Mouse (Mus musculus) neural tube, embryonic 11.5 days (tissue): Measurements from ENCODE around the gene Hephl1. TPM values are rescaled to one million over a fixed set of nuclear protein-coding genes. Genes with fewer than 3 reads are reported as not detected.

Source experiments
- ATAC-seq: fragments of 200-750 bp; cut with Nextera tagmentation; 2 replicates; pipeline ENCODE4 v1.8.0; 2017; ENCODE audit warnings: moderate number of reproducible peaks, mild to moderate bottlenecking, moderate TSS enrichment, moderate library complexity; ENCODE audit not compliant: insufficient read depth, low FRiP score, low TSS enrichment
- DNase-seq: peaks from one replicate; pipeline ENCODE4 v3.0.0-alpha.2; 2015; ENCODE audit warnings: low spot score
- H3K27ac ChIP-seq: fragments of 300-500 bp; sonication (generic); 2 replicates; pipeline ENCODE4 v1.5.1; 2014; ENCODE audit warnings: low read depth, mild to moderate bottlenecking, low read length
- H3K27me3 ChIP-seq: fragments of 300-500 bp; sonication (generic); 2 replicates; pipeline ENCODE4 v1.6.1; 2014; ENCODE audit warnings: mild to moderate bottlenecking, low read length, mixed read lengths; ENCODE audit not compliant: control insufficient read depth, insufficient read depth
- H3K36me3 ChIP-seq: fragments of 300-500 bp; sonication (generic); 2 replicates; pipeline ENCODE4 v1.6.1; 2014; ENCODE audit warnings: mild to moderate bottlenecking, low read length, moderate library complexity, mixed read lengths; ENCODE audit not compliant: control insufficient read depth, insufficient read depth
- H3K4me1 ChIP-seq: fragments of 300-500 bp; sonication (generic); 2 replicates; pipeline ENCODE4 v1.6.1; 2014; ENCODE audit warnings: low read length, mixed read lengths; ENCODE audit not compliant: control insufficient read depth, insufficient read depth
- H3K4me2 ChIP-seq: fragments of 300-500 bp; sonication (generic); 2 replicates; pipeline ENCODE4 v1.6.1; 2014; ENCODE audit warnings: low read depth, mild to moderate bottlenecking, moderate library complexity
- H3K4me3 ChIP-seq: fragments of 300-500 bp; sonication (generic); 2 replicates; pipeline ENCODE4 v1.5.1; 2014; ENCODE audit warnings: low read depth, low read length
- H3K9ac ChIP-seq: fragments of 300-500 bp; sonication (generic); 2 replicates; pipeline ENCODE4 v1.6.1; 2014; ENCODE audit warnings: mild to moderate bottlenecking, low read length
- H3K9me3 ChIP-seq: fragments of 300-500 bp; sonication (generic); 2 replicates; pipeline ENCODE4 v1.6.1; 2016; ENCODE audit warnings: low read length; ENCODE audit not compliant: control insufficient read depth
- WGBS: fragments of 180-500 bp; shearing (Covaris S2); extraction: QIAGEN DNeasy Blood & Tissue Kit; methylation state at CpG from one replicate; pipeline ENCODE4 v1.1.7; 2014; 5-methylcytosine and 5-hydroxymethylcytosine counted together
- polyA plus RNA-seq: library from polyadenylated mRNA; unstranded; fragments of >200 nt; fragmentation: Nextera tagmentation; extraction: Ambion mirVana; gene quantifications from 2 replicates; pipeline ENCODE4 v1.2.1, GENCODE M21; 2014

Hephl1 gene
- polyA plus RNA-seq, 1 experiment from 2014 or later: not detected

DNA sequence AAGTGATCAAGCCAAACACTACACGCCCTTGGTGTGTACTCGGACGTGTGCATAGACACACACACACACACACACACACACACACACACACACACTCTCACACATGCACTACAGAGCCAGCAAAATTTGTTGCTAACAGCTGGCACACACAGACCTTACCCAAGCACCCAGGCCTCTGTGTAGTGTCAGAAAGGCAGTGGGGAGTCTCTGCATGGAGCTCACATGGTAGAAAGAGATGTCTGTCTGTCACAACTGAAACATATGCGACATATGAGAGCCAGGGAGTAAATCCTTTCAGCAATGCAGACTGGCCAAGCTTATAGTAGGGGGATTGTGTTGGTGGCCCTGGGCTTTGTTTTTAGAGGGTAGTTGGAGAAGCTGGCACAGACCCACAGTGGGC, 79.1 kb downstream of the Hephl1 start:
- Histone ChIP-seq H3K4me1 (no peaks in the 10 kb centered on the region), H3K36me3 (no peaks in the 10 kb centered on the region), H3K4me3 (no peak overlapping the region), H3K27ac (no peak overlapping the region), H3K9me3 (no peaks in the 10 kb centered on the region), H3K4me2 (no peak overlapping the region), H3K9ac (no peak overlapping the region), H3K27me3 (no peaks in the 10 kb centered on the region)
- 91% methylated on average over 4 of the region's 4 CpGs for WGBS
- DNase-seq (no peak), ATAC-seq (no peak)

DNA sequence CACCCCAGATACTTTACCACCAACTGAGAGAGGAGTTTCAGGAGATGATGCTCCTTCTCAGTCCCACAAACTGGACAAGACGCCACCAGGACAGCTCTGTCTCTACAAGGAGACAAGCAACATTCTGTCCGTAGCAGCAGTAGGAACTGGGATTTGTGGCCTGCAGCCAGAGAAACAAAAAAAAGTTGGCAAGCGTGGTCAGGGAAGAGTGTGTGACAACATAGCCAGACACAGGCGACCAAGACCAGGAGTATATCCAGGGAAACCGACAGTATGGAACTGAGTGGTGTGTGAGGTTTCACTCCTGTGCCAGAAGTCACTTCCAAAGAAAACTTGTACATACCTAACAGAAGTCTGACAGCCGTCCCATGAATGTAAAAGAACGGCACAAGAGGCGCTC, 81.1 kb downstream of the Hephl1 start:
- Histone ChIP-seq H3K27ac (no peak overlapping the region), H3K4me1 (no peaks in the 10 kb centered on the region), H3K4me2 (no peak overlapping the region), H3K36me3 (no peaks in the 10 kb centered on the region), H3K4me3 (no peak overlapping the region), H3K9me3 (no peaks in the 10 kb centered on the region), H3K9ac (no peak overlapping the region), H3K27me3 (no peaks in the 10 kb centered on the region)
- DNase-seq (no peak), ATAC-seq (no peak)
- WGBS: 86% methylated on average over 8 of the region's 8 CpGs

DNA sequence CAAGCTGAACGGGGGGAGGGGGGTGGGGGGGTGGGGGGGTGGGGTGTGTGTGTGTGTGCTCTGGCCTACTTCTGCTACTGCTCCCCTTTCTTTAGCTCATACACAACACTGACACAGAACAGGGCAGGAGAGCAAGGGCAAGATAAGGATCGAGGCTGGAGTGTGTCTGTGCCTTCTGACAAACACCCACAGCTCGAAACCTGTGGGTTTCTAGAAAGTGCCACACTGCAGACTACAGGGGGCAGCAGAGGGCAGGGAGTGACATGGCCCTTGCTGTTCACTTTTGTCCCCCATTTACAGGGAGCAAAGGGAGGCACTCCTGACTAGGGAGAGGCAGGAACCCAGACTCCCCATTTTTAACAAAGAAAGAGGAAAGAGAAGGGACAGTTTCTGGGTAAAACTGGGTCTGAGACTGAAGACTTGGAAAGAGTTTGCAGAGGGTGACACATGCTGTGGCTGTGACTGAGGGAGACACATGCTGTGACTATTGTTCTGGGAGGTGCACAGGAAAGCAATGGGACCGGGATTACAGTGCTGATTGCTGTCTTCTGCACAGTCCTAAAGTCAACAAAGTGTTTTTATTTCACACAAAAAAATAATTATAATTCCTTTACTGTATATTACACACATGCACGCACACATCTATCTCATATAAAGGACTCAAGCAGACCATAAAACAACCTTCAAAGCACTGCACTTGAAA, 82.7 kb downstream of the Hephl1 start:
- Histone ChIP-seq H3K9me3 (no peaks in the 10 kb centered on the region), H3K4me3 (no peak overlapping the region), H3K9ac (no peak overlapping the region), H3K27ac (no peak overlapping the region), H3K4me1 (no peaks in the 10 kb centered on the region), H3K36me3 (no peaks in the 10 kb centered on the region), H3K27me3 (no peaks in the 10 kb centered on the region), H3K4me2 (no peak overlapping the region)
- WGBS: 52% methylated on average over 5 of the region's 5 CpGs
- no peak for ATAC-seq
- peak; percentile 46 for DNase-seq

GRCm38 (mm10) chr9:15027725-15028124, 84.2 kb downstream of the Hephl1 start:
- WGBS: 79% methylated on average over 3 of the region's 3 CpGs
- Histone ChIP-seq H3K27ac (no peak overlapping the region), H3K9ac (no peak overlapping the region), H3K9me3 (no peaks in the 10 kb centered on the region), H3K27me3 (no peaks in the 10 kb centered on the region), H3K4me1 (no peaks in the 10 kb centered on the region), H3K36me3 (no peaks in the 10 kb centered on the region), H3K4me2 (no peak overlapping the region), H3K4me3 (no peak overlapping the region)
- ATAC-seq (no peak), DNase-seq (no peak)

GRCm38 (mm10) chr9:15023049-15023448, 88.9 kb downstream of the Hephl1 start:
- Histone ChIP-seq H3K9me3 (no peaks in the 10 kb centered on the region), H3K4me1 (no peaks in the 10 kb centered on the region), H3K4me2 (no peak overlapping the region), H3K27me3 (no peaks in the 10 kb centered on the region), H3K36me3 (no peaks in the 10 kb centered on the region), H3K27ac (no peak overlapping the region), H3K4me3 (no peak overlapping the region), H3K9ac (no peak overlapping the region)
- no peak for ATAC-seq
- WGBS: 76% methylated on average over 1 of the region's 1 CpGs
- no peak for DNase-seq

DNA sequence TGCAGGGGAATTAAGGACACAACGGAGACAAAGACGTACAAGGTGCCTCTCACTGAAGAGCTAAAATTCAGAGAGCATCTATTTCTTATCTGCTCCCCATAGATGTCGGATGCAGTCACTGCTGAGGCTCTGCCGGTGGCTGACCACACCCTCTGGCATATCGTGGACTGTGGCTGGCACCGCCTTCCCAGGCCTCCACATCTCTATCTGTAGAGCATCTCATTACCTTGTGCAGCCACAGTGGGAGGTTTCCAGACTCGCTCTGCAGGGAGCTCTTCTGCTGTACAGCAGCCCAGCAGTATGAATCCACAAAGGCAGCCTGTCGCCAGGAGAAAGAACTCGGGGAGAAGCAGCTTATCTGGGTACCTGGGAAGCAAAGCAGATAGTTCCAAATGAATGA, 90.8 kb downstream of the Hephl1 start:
- Histone ChIP-seq H3K9me3 (no peaks in the 10 kb centered on the region), H3K9ac (no peak overlapping the region), H3K4me2 (no peak overlapping the region), H3K4me3 (no peak overlapping the region), H3K27ac (no peak overlapping the region), H3K27me3 (no peaks in the 10 kb centered on the region), H3K36me3 (no peaks in the 10 kb centered on the region), H3K4me1 (no peaks in the 10 kb centered on the region)
- WGBS: 87% methylated on average over 9 of the region's 9 CpGs
- DNase-seq: no peak
- ATAC-seq: no peak

DNA sequence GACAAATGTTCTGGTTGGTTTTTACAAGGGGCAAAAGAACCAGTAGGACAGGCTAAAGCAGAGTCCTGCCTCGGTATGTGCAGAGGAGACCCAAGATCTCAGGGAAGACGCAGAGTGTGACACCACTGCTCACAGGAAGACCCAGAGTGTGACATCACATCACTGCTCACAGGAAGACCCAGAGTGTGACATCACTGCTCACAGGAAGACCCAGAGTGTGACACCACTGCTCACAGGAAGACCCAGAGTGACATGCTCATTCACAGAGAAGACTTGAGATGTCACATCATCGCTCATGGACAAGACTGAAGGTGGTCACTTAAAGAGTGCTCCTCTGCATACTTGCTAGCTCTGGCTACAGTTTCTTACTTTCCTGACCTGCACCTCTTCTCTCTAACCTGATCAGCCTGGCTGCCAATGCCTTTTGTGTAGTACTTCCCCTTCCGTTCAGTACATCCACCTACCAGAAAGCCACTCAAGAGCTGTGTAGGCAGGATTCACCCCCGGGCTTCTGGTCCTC, 91.3 kb downstream of the Hephl1 start:
- no peaks in the 10 kb centered on the region for H3K27me3 ChIP-seq
- WGBS: 93% methylated on average over 5 of the region's 5 CpGs
- ATAC-seq: no peak

DNA sequence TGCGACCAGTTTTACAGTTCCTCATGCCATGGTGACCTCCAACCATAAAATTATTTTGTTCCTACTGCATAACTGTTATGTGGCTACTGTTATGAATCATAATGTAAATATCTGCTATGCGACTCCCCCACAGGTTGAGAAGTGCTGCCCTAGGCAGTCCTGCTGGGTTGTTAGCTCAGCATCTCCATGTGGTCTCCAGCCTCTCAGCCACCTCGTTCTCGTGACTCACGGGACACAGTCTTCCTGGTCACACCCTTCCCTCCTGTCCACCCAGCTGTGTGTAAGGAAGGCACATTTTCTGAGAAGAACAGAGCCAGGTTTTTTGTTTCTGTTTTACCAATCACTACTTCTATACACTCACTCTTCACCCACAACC, 93.2 kb downstream of the Hephl1 start:
- Histone ChIP-seq H3K9ac (no peak overlapping the region), H3K27ac (no peak overlapping the region), H3K9me3 (no peaks in the 10 kb centered on the region), H3K27me3 (no peaks in the 10 kb centered on the region), H3K4me3 (no peak overlapping the region), H3K4me1 (no peaks in the 10 kb centered on the region), H3K4me2 (no peak overlapping the region), H3K36me3 (no peaks in the 10 kb centered on the region)
- no peak for DNase-seq
- no peak for ATAC-seq
- WGBS: 82% methylated on average over 5 of the region's 5 CpGs

More for the DNA sequence above, 91.3 kb downstream of the Hephl1 start:
- DNase-seq: no peak
- no peak overlapping the region for H3K27ac ChIP-seq
- no peaks in the 10 kb centered on the region for H3K36me3 ChIP-seq
- H3K4me3 ChIP-seq: no peak overlapping the region
- H3K4me2 ChIP-seq: no peak overlapping the region
- no peak overlapping the region for H3K9ac ChIP-seq
- H3K4me1 ChIP-seq: no peaks in the 10 kb centered on the region
- no peaks in the 10 kb centered on the region for H3K9me3 ChIP-seq
